Mouse (Mus musculus) frontal cortex, adult (tissue): ENCODE measurements around the gene Nav2.

Experiments used
- ATAC-seq: cut with Nextera tagmentation; 2 replicates; pipeline ENCODE4 v1.9.2; 2017; ENCODE audit warnings: mild to moderate bottlenecking, moderate library complexity, mixed read lengths; ENCODE audit not compliant: low TSS enrichment

Gene Nav2

DNA sequence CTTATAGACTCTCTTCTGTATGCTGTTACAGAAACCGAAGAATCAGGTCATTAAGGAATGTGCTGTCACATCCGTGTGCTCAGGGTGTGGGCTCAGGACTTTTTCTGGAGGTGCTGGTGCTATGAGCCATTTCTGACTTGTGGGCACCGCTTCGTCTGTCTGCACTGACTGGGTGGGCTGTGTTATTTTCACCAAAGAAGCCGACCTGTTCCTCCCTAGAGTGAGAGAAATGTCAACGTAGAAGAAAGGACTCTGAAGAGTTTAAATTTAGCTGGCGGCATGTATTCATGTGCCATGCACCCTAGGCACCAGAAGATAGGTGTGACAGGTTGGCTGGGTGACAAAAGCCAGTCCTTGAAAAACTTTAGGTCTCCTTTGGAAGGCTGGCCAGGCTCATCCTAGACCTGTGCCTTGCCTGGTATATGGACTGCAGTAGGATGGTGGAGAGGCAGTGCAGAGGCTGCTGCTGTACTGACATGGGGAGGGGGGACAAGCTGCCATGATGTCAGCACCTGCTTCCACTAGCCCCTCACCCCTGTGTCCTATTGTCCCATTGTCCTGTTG is 599.5 kb downstream of the Nav2 start:
- 0 out of 2 replicates have a peak, but pooled peaks have one; percentile 4 for ATAC-seq

DNA sequence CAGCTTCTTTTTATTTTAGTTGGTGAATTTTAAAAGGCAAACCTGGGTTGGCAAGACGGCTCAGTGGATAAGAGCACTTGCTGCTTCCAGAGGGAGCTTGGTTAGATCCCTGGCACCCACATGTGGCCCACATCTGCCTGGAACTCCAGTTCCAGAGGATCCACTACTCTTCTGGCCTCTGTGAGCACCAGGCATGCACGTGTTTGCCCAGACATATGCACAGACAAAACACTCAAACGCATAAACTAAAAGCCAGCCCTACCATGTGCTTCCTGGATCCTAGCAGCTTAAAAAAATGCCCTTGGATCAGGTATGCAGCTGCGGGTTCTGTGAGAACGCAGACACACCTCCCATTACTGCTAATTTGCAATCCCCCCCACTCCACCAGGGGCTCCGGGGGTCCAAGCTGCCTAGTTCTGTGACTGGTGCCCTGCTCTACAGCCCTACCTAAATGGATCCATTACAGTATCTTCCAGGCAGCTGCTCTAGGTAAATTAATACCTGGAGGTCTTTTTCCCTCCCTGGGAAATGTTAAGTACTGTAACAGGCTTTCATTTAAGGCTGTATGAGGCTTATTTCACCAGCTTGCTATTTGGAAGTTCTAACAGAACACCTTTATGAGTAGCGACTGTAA is 603.4 kb downstream of the Nav2 start:
- ATAC-seq = no peak

DNA sequence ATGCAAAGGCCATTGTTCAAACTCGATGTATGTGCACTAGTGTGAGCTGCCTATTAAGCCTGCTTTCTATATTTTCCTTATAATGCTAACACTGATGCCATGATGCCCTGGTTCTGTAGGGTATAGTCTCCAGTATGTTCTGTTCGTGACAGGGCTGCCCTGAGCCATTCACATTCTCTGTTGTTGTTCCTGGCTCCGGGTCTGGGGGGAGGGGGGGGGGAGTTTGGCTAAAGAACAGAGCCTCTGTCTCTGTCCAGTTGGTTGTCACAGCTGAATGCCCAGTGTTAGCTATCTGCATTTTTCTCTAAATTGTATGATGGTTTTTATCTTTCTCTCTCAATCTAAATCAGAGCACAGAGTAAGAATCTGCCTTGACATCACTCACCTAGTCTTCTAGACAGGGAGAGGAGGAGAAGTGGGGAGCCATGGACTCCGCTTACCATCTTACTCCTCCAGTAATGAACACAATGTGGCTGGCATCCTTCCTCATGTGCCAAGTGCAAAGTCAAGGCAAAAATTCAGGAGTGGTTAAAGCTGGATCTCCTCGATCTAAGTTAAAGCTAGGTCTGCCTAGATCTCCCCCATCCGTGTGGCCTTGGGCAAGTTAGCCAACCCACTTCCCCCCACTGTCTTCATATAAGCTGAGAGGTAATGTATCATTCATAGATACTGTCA is 605.4 kb downstream of the Nav2 start:
- ATAC-seq = peak; percentile 34

DNA sequence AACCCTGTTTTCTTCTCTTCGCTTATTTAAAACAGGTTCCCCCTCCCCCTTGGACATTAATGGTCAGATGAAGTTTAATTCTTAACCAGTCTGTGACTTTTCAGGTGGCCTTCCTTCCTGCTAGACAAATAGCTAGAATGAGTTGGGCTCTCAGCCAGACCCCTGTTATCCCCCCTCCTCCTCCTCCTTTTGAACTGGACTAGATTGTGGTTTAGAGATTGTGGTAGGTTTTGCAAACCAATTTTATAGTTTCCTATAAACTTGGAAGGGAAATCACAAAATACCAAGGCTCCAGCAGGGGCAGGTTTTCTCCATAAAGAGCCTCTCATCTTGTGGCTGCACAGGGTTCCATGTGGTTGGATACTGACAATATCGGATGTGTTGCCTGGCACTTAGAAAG is 606.5 kb downstream of the Nav2 start:
- ATAC-seq = no peak

DNA sequence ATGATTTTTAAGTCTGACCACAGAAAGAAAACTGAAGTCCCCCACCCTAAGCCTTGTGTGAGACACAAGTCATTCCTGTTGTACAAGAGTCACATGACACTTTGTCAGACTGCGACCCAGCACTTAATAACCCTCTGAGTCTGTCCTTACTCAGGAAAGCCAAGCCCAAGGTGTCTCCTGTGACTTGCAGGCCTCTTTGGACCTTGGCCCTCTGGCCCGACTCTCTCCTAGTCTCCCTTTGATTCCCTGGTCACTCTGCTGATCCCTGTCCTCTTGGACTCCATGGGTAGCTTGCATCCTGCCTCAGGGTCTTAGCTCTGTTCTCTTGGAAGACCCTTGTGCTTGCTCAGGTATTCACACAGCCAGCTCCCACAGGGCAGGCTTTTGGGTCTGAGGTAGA is 612.0 kb downstream of the Nav2 start:
- no peak for ATAC-seq

DNA sequence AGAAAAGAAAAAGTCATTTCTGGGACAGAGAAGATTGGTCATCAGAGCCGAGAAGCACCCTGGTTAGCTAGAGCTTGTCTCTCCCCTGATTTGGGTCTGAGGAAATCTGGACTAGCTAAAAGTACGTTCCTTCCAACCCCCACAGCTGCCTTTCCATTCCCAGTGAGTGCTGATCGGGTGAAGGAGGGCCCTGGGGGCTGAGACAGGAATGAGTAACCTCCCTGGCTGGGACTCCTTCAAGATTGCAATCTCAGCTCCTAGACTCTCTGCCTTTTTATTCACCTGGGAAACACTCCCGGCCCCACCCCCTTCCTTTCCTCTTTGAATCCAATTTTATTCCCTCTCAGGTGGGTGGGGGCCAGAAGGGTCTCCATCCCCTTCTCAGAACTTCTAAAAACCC is 612.8 kb downstream of the Nav2 start:
- ATAC-seq = no peak

DNA sequence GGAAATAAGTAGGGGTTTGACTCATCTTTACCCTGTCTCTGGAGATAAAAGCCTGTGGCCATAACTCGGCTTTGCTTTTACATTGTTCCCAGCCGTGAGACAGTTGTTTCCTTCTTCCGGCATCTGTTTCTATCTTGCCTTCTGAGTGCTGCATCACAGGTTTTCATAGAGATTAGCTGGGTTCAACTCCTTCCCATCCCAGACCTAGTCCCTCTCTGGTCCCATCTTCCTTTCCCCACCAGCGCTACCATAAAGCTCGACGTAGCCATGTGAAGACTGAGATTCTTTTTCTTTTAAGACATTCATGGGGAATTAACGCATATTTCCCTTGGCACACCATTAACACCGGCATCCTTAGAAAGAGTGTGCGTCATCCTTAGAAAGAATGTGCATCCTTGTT is 613.5 kb downstream of the Nav2 start:
- ATAC-seq = no peak

DNA sequence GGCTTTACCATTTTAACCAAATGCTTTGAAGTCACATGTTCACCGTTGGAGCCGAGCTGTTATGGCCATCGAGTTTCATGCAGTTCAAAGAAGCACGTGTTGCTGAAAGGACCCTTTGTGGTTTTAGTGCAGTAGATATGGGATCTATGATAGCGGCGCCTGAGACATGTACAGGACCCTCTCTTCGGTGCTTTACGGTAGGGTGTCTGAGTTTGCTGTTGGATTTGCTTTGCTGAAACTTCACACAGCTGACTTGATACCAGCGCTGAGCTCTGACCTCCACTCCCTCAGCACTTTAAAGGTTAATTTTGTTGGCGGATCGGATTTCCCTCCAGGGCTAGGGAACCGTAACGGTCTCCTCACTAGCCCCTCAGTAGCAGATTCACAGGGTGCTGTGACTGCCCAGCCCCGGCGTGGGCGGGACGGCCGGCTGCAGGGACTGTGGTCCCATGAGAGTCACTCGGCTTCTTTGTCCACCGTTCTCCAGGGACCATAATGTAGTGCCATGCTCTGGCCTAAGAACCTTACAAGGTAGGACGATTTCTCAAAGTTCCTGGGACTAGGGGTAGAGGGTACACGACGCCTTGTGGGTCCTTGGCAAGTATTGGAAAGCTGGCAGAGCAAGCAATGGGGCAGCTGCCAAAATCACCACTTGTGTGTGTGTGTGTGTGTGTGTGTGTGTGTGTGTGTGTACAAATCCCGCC is 614.0 kb downstream of the Nav2 start:
- no peak for ATAC-seq

DNA sequence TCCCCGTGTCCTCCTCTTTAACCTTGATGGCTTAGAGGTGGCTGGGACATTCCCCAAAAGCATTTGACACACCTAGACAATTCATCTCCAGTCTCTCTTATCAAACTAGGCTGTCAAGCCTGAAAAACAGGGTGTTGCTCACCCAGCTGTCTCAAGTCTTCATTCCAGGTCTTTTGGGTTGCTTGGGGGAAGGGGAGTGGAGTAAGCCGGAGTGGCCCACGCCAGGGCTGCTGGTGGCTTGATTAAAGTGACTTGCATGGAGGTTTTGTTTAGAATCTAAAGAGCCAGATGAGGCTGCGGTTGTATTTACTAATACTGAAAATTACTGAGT is 614.6 kb downstream of the Nav2 start:
- no peak for ATAC-seq

DNA sequence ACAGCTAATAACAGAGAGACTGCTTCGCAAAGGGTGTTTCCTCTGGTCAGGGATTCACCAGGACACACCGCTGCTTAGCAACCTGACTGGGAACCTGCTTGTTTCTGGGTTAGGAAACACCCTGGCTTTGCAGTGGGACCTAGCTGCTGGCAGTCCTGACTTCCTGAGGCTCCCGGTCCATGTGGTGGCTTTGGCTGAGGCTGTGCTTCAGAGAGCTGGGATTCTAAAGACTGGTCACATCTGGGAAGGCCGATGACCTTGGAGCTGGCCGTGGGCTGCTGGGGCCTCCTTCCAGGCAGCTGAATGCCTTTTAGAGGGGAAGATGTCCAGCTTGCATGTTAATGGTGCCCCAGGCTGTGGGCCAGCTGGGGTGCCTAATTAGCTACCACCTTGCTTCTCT is 615.2 kb downstream of the Nav2 start:
- ATAC-seq = 0 out of 2 replicates have a peak, but pooled peaks have one; percentile 4

DNA sequence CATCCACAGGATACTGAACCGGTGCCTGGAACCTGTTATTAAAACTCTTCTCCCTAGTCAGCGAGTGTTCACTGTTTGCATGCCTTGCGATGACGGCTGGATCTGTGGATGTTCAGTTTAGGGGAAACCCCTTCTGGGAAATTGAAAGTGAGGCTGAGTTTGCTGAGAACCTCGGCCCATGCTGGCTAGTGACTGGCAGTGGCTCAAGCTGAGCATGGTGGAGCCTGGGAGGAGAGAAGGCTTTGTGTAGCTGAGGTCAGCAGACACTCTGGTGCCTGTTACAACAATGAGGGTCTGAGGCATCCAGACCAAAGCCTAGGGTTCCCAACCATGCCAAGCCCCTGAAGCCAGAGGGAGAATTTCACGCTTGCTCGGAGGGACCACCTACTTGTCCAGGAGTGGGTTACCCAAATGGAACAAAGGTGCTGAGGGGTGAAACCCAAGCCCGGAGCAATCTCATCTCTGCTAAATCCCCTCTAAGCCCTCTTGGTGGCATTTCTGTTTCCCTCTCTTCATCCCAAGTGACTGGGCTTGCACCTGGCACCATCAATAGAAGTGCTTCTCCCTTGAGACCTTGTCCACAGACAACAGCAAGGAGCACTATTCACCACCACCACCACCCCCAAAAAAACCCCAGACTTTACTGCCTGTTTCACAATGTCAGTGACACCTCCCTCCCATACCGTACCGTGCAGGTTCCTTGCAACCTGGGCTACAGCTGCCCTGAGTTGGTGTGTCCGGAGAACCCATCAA is 617.0 kb downstream of the Nav2 start:
- ATAC-seq = no peak

DNA sequence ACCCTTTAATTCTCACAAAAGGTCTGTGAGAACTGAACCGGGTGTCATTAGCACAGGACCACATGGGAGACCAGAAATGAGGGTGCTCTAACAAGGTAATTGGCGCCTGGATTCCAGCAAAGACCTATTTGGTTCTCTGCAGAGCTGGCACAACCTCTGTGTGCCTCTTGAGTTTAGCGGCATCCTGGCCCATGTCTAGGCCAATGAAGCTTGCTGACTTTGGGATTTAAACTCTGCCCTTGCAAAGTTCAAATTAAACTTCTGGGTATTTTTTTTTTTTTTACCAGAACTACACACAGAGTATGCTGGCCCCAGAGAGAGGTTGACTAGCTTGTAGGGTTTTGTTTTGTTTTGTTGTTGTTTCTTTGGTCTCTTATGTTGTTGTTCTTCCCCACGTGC is 617.6 kb downstream of the Nav2 start:
- ATAC-seq = no peak

DNA sequence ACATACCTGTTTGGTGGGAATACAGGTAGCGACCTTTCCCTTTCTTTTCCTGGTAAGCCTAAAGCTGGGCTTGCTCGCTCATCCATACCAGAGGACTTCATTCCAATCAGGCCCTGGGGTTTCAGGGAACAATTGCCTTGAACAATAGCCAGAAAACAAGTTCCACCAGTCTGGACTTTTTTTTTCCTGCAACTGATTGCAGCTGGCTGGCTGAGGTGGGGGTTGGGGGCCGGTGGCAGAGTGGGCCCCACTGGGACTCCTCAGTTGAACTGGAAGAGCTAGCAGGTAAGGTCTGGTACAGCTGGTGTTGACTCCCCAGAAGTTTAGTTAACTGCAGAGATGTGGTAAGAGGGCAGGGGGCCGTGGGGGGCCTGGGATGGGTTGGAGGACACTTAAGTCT is 619.0 kb downstream of the Nav2 start:
- ATAC-seq = no peak

DNA sequence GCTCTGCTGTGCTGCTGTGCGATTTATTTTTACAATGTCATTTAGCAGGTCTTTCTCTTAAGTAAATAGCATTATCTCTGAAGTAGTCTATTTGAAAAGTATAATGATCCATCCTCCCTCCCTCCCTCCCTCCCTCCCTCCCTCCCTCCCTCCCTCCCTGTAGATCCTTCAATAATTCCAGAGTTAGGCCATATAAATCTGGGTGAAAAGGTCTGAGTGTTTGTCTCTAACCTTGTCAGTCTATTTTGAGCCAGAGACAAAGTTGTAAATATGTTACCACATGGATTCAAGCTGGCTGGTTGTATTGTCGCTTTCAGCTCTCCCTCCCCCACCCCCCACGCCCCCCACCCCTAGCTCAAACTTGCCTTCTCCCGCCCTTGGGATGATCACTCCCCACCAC is 619.4 kb downstream of the Nav2 start:
- ATAC-seq = no peak

DNA sequence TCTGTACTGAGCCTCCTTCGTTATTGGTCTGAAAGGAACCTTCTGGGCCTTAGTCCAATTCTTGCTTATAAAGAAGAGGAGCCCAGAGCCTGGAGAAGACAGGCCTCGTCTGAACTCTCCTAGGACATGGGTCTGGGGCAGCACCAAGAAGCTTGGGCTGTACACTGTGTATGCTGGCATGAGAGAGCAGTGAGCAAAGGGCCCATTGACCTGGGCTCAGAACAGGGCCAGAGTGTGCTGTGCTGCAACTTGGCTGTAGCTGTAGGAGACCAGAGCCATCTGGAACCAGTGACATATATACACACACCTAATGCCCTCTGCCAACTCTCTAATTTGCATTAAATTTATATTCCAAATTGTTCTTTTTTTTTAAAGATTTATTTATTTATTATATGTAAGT is 621.0 kb downstream of the Nav2 start:
- peak; percentile 51; the same call in 1 of the 2 replicates for ATAC-seq

DNA sequence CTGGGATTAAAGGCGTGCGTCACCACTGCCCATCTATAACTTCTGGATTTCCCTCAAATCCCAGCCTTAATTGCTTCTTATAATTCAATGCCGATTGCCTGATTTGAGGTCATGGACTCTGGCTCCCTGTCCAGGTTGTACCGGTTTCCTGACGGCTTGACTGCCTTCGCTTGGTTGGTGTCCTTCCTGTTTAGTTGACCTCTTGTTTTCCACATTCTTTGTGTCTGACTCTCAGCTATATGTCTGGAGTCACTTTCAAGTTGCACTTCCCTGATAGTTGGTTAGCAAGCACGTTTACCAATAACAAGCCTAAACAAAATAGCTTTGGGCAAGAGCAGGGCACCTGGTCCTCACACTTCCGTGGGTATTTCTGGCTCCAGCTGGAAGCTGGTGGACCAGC is 625.1 kb downstream of the Nav2 start:
- no peak for ATAC-seq

DNA sequence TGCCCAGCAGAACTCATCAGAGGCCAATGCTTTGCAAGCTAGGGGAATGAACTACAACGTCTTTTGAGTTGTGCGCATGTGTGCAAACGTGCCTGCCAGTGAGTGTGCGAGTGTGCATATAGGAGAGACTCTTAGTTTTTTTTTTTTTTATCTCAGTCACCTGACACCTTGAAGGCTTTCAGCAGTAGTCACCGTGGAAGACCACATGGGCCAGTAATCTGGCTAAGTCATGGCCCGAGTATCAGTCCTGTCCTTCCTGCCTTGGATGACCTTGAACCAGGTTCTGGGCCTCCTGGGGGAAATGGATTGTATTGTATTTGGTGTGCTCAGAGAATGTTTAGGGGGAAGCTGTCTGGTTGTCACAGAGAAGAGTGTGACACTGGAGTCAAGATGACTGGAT is 625.7 kb downstream of the Nav2 start:
- no peak for ATAC-seq

DNA sequence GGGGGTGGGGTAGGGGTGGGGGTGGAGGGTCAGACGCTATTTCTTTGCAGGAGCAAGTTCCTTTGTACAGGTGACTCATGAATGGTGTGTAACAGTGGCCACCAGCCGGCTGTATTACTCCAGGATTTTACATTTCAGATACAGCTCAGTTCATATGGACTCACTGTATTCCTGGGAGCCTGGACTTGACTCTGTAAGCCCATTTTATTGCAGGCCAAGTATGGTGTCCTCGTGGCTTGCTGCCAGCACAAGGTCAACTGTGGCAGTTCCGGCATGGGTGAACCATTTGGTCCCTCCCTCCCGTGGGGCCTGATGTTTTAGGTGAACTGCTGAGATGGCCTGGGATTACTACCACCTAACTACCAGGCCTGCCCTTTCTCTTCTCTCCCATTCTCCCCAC is 629.8 kb downstream of the Nav2 start:
- no peak for ATAC-seq

DNA sequence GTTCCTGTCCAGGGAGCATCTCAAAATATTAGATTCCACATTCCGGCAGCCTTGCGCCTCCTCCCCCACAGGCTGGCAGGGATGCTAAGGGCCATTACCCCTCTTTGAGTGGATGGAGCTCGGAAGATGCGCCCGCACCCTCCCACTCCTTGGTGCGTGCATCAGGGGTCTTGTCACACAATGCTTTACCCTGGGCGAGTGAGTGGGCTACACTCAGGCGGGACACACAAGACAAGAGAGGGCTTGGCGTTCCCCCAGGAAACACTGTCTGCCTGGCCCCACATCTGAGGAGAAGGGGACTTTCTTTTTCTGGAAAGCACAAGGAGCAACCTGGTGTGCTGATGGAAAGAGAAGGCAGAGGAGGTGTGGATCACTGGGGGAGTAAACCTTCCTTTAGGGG is 631.7 kb downstream of the Nav2 start:
- ATAC-seq = peak; percentile 69

DNA sequence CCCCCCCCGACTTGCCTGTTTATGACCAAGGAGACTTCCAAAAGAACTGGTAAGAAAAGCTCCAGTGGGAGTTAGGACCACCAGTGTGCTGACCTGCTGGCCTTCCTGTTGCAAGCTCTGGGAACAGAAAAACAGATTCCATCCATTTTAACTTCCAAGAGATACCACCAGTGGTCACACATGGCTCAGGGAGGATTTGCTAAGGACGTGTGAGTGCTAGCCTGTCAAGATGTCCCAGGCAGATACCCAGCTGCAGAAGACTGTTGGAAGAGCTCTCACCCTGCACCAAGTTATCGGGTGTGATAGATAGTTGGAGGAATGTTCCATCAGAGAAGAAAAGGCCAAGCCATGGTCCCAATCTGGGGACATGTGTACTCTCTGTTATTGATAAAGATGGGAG is 633.6 kb downstream of the Nav2 start:
- no peak for ATAC-seq

DNA sequence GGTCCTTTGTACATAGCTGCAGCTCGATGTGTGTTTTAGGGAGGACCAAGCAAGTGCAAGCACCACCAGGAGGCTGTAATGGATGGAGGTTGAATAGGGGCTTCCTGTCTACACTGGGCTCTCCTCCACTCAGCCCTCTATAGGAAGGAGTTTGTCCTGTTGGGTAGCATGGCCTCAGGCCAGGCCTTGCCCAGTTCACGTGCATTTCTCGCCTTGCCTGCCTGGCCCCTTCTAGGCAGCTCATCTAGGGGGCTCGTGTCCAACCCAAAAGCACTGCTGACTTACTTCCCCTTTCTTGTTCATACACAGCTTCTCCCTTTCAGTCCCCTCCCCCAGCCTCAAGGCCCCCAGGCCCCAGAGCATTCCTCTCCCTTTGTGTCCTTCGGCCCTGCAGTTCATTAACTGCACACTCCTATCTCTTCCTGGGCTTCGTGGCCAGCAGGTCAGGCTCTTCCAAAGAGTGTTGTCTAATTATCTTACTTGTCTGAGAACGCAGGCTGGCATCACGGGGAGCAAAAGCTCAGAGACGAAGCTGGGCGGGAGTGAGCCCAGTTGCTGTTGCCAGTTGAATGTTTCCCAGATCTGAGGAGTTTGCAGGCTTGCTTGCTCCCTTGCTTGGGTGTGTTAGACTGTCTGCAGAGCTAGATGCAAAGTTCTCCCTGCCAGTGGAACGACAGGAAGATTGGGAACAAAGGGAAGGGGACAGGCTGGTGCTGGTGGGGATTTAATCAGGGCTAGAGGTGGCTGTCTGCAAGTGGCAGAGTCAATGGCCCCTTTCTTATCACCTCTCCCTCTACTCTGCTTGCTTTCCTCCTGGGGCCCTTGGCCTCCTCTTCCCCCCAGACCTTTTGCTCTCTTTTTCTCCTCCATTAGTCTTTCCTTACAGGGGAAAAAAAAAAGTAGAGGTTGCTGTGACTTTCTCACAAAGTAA is 636.5 kb downstream of the Nav2 start:
- ATAC-seq = peak; percentile 27; the same call in 1 of the 2 replicates
